Mouse (Mus musculus) heart, adult 2 months (tissue): ENCODE measurements around the gene Bri3bp.

ENCODE experiments used
- CTCF ChIP-seq: fragments of 200-600 bp; IDR thresholded peaks from 2 replicates; pipeline ENCODE4 v1.8.1; 2022; ENCODE audit warnings: antibody characterized with exemption, mild to moderate bottlenecking, moderate library complexity
- POLR2A ChIP-seq: fragments of 200-500 bp; IDR thresholded peaks from 2 replicates; pipeline ENCODE4 v1.6.1; 2011; ENCODE audit warnings: mild to moderate bottlenecking, low read depth, low read length, control low read depth; ENCODE audit not compliant: insufficient read depth

- no peak for TF ChIP-seq CTCF
- TF ChIP-seq POLR2A, result no peak
These were observed 11.2 kb downstream of the Bri3bp start for GRCm38 (mm10) chr5:125452573-125452972.
